Mouse (Mus musculus): Measurements from ENCODE around the gene Chchd6. TPM values are rescaled to one million over a fixed set of nuclear protein-coding genes. Genes with fewer than 3 reads are reported as not detected.
A peak's percentile ranks its signal among the peaks of the same experiment; 100 is the strongest.

Chchd6 gene
- polyA plus RNA-seq (2012; rRNA removed), result 123 and 158 TPM in 2 replicates

DNA sequence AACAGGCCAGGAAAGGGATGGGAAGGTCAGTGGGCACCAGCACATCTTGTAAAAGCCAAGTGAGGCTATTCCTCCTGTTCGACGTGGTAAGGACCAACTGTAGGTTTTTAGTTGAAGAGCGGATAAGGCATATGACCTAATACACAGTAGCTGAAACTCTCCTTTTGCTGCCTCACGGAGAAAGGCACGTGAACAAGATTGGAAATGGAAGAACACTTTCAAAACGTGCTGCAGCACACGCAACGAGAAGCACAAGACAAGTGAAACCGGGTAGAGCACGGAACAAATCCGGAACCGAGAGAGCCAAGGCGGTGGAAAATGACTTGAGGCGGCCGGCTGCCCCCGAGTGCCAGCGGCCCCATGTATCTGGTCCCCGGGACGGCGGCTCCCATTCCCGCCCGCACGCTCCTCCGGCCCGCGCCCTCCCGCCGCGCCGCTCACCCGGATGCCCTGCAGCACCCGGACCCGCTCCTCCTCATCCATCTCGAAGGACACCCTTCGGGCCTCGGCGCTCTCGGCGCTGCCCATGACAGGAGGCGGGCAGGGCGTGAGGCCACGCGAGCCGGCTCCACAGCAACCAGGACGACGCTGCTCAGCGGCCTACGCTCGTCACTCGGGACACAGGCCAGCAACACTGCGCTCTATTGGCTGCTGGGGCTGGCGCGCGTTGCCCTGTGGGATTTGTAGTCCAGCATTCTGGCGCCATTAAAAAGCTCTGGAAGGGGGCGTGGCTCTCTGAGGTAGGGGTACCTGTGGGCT, at the start of gene Chchd6:
Gene Chchd6 (minus strand): TSS at position 635 of the 759 bp plus-strand sequence.
- DNase-seq (ENCODE audit: low read depth), result peak; percentile 47

DNA sequence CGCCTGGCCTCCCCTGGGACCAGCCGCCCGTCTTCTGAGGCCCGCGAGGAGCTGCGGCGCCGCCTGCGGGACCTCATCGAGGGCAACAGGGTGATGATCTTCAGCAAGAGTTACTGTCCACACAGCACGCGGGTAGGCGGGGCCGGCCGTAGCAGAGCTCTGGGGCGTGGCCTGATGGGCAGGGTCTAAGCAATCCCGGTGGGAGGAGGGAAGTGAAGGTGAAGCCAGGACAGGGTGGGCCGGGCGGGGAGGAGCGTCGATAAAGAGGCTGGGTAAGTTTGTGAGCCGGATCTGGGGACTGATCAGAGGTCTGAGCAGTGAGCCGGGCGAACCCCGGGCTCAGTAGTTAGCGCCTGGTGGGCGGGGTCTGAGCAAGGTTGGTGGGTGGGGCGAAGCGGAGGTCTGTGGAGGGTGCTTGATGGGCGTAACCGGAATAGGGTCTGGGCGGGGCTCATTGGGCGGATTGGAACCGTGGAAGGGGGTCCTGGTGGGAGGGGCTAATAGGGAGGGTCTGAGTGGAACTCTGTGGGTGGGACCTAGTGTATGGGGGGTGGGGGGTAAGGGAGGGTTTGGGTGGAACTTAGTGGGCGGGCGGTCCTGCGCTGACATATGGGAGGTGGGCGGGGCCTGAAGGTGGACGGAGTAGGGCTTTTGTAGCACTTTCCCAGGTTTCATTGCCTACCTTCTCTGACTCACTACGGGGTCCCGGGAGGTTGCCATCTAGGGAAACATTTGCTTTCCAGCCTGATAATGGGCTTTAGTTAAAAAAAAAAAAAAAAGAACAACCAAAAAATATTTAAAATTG, 49.0 kb upstream of the Chchd6 start:
- DNase-seq (ENCODE audit: low read depth), result peak; percentile 49

DNA sequence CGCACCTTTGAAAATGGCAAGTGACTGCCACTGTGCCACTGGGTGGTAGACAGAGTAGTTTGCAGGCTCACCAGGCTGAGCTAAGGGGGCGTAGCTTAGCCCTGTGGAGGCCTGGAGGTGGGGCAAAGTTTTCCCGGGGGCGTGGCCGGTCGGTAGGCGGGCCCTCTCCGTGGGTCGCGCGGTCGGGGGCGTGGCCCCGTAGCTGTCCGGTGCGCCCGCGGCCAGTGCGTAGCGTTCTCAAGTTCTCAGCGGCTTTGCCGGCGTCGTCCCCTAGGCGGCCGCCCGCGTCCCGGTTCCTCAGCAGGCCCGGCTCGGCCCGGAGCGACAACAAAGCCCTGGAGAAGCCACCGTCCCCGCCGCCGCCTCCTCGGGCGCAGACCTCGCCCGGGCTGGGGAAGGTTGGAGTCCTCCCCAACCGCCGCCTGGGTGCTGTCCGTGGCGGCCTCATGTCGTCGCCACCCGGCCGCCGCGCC, 48.4 kb upstream of the Chchd6 start, which contains the start of gene Txnrd3:
Gene Txnrd3 (plus strand): TSS at position 191 of the 473 bp plus-strand sequence.
- DNase-seq (ENCODE audit: low read depth), result no peak

DNA sequence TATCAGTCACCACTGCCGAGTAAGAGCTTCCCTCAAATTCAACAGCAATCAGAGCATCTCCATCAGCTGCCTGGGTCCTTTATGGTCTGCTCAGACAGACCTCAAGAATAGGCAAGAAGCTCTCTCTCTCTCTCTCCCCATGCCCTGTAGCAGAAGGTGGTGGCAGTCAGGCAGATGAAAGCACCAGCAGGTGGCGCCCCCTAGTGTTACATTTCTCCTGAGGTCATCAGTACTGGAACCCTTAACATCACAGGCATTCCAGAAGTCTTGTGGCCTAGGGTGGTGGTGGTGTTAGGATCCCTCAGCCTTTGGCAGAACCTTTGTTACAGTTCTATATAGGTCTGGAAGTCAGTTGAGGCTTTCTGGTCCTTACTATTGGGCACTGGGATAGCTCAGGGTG, 43.6 kb upstream of the Chchd6 start:
- DNase-seq (ENCODE audit: low read depth), result no peak

DNA sequence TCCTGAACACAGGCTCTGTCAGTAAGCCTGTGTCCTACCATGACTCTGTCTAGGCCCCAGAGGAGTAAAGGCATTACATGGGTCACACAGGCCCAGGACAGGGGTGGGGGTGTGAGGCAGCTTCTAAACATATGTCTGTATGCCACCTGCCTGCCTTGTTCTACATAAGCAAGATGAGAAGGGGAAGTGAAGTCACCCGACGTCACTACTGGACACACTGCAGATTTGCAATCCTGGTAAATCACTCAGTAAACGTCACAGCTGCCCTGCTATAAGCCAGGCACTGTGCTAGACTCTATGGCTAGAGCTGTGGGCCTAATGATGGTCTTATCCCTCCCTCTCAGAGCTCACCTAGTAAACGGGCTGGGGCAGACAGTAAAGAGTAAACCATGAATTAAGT, 42.5 kb upstream of the Chchd6 start:
- DNase-seq (ENCODE audit: low read depth), result no peak

DNA sequence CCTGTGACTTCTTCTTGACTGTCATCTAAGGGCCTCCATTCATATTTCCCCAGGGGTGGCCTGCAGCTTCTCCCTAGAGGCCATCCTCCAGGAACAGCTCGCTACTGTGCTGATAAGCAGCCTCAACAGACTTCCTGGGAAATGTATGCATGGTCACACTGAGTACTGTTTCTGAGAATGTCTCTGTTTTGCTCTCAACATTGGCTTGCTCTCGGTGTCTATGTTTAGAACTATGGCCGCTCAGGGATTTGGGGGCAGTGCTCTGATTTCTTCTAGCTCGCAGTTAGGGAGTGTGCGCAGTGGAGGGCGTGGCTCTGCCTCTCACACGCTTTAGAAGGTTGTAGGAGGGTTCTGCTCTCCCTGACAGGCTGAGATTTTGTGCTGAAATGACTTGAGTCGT, 38.9 kb upstream of the Chchd6 start:
- DNase-seq (ENCODE audit: low read depth), result no peak

DNA sequence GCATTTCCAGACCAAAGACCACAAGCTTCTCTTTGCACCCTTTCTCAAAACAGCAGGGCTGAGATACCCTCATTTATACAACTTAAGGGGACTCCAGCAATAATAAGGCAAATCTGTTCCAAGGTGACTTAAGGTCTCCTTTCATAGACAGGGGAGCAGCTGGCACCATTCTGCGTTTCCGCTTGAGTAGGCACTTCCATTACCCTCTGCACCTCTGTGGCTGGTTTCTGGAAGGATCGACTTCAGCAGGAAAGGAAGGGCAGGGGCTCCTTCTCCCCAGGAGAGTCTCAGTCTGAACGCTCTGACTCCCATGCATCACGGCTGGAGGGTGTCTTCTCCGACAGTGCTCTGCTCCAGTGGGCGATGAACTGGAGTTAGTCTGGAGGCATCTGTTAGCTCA, 37.7 kb upstream of the Chchd6 start:
- DNase-seq (ENCODE audit: low read depth), result no peak

DNA sequence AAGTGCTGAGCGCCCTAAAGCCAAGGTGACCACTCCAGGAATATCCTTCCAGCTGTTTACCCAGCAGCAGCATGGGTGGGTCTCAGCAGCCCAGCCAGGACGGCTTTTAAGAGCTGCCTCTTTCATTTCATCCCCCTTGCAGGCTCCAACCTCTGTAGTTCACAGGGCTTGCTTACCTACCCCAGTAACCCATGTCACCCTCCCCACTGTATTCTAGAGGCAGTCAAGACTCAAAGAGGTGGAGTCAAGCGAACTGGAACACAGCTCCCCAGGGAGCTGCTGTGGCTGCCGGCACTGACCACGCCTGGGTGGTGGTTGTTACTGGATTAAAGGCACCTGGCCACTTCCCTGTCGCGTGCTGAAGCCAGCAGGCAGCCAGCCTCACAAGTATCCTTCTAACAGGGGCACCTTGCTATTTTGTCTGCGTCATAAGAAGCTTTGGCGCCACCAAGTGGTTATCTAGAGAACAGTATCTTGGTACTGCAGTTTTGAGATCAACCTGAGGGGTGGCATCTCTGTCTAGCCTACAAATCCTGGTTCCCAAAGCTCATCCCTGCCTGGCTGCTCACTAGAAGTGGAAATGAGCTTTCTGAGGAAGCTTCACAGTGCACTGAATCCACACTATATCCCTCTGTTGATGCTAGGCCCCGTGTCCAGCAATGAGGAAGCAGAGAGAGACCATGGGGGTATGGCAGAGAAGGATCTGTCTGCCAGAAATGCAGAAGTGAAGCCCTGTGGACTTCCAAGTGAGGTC, 36.5 kb upstream of the Chchd6 start:
- no peak for DNase-seq (ENCODE audit: low read depth)

DNA sequence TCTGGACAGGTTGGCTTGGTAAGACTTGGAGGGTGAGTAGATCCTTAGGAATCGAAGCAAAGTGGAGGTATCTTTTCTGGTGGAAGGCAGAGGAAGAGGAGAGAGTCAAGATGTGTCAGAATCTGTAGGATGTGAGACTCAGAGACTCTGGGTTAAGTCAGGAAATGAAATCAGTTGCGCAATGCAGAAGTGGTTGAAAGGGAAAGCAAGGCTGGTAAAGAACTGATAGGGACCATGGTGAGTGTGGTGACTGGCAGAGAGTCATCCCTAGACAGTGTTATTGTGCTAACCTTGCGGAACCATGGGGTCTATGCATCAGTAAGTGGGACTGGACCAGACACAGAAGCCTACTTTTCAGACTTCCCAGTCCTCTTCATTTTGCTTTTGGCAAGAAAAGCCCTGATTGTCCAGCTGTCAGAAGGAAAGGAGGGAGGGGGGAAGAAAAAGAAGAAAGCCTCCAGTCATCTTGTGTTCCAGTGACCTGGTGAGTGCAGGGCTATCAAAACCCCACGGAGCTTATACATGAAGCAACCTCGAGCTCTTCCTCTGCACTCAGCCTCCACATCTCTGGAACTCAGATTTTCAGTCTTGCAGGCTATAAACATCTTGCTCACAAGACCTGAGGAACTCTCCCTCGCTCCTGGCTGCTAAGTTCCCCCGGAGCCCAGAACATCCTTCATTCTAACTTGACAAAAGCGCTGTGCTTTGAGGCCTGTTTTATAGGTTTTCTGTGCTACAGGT, 32.8 kb upstream of the Chchd6 start:
- no peak for DNase-seq (ENCODE audit: low read depth)

DNA sequence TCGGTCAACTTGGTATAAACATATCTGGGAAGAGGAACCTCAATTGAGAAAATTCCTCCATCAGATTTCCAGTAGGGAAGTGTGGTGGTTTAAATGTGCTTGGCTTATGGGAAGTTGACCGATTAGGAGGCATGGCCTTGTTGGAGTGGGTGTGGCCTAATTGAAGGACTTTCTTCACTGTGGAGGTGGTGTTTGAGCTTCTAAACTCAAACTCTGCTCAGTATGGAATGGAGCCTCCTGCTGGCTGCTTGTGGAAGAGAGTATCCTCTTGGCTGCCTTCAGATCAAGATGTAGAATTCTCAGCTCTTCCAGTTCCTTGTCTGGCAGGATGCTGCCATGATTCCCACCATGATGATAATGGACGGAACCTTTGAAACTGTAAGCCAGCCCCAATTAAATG, 27.2 kb upstream of the Chchd6 start:
- DNase-seq (ENCODE audit: low read depth), result no peak

DNA sequence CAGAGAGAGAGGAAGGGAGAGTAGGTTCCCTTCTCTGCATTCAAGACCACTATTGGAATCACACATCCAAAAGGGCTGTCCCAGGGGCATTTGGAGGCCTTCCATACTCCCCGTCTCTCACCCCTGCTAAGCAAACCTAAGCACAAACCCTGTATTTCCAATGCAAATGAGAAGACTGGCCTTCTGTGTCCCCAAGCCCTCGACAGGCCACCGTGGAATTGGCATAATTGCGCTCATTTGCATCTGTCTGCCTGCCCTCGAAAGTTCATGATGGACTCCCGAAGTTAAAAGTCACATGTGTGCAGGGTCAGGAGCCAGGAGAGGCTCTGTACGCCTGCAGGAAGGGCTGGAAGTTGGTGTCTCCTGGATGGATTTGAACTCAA, 19.9 kb upstream of the Chchd6 start:
- DNase-seq (ENCODE audit: low read depth), result no peak

DNA sequence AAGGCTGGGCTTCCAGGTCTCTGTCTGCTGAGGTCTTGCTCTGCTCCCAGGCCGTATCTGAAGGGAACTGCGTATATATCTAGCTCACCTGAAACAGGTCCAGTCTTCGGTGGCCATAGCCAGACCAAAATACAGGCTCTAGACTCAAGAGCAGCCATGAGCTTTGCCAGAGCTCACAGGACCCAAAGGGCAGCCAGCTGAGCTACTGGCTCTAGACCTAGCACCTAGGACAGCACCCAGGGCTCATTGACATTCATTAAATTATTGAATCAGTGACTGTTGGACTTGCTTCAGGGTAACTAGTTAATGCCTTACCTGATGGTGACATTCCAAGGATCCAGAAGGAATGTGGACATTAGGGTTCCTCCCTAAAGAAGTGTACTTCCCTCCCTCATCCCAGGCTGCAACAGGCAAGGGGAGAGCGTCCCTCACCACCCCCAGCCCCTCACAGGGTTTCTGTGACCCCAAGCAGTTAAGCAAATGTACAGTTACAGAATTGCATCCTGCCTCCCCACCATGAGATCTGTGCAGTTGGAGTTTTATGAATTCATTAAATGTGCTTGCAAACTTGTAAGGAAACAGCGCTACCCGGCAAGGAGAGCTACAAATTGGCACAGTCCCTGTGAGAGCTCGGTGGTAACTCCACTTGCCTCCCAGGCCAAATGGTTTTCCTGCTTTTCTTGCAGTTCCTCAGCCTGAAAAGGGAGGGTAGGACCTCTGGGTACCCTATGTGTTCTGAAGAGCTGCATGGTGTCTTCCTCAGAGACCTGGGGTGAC, 19.3 kb upstream of the Chchd6 start:
- DNase-seq (ENCODE audit: low read depth), result no peak

DNA sequence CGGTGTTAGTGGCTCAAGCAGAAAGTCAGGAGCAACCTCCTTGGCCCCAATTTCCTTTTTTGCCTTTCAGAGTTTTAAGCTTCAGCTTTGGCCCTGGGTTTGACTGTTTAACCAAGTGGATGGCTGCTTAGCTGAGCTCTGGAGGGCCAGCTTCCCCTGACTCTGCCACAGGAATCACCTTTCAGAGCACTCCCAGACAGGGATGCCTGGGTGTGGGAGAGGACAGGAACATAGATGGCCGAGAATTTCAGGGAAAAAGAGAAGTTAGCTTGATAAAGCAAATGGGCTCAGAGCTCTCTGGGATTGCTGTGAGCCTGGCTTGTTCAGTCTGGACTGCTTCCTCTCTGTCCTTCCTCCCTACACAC, 18.6 kb upstream of the Chchd6 start:
- no peak for DNase-seq (ENCODE audit: low read depth)

DNA sequence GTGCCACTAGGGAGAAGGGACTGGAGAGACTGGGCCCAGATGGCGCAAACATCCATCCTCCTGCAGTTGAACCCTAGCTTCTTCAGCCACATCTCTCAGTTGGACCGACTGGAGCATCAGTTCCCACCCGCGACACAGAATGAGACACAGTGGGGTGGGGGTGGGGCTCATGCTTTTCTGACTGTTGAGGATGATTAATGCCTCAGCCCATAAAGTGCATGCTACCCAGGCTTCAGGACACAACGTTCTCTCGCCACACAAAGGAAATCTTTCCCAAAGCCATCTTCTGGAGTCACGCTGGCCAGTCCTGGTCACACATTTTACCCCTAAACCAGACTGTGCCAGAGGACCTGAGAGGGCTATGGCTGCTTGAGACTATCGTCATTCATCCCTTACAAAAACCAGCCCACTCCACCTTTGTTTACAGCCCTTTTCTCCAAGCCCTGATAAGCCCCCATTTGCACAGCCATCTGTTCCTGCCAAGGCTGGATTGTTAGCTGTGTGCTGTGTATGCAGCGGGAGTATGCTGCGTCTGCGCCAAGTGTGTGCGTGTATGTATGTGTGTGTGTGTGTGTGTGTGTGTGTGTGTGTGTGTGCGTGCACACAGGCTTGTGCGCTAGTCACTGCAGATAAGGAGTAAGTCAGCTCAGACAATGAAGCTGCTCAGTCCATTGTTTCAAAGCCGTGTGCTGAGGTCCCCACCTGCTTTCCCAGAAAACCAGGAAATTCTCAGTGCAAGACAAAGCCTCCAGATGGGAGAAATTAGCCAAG, 18.1 kb upstream of the Chchd6 start:
- DNase-seq (ENCODE audit: low read depth), result no peak

DNA sequence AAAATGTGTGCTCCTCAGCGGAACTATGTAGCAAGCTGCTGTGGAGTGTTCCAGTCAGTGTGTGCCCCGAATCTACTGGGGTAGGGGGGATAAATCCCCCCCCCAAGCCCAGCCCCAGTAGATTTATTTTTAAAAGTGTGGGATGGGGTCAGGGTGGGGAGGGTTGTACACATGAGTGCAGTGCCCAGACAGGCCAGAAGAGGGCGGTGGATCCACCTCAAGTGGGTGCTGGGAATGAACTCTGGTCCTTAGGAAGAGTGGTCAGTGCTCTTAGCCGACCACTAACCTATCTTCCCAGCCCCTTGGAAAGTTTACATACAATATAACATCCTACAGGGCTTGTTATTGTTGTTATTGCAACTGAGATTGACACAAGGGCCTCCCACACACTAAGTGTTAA, 12.5 kb upstream of the Chchd6 start:
- DNase-seq (ENCODE audit: low read depth), result no peak

DNA sequence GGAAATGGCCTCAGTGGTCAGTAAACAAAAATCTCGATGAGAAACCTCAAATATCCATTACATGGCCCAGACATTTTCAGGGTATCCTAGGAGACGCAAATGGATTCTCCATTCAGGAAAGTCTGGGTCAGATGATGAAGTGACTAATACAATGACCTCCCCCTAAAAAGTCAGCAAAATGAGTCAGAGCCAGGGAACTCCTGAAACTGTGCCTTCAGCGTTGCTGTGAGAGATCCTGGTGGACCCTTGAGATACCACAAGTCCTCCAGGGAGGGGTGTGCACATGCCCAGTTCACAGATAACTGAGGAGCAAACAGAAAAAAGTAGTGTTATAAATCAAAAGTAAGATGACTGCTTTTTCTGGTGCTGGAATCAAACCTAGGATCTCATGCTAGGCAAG, 10.6 kb upstream of the Chchd6 start:
- DNase-seq (ENCODE audit: low read depth), result no peak

DNA sequence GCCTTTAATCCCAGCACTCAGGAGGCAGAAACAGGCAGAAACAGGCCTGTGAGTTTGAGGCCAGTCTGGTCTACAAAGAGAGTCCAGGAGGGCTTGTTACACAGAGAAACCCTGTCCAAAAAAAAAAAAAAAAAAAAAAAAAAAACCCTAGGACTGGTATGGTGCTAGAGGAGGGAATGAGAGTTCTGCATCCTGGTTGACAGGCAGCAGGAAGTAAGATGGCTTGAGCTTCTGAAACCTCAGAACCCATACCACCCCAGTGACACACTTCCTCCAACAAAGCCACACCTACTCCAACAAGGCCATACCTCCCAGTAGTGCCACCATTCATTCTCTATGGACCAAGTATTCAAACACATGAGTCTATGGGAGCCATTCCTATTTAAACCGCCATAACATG, 1.1 kb upstream of the Chchd6 start:
- DNase-seq (ENCODE audit: low read depth), result no peak

DNA sequence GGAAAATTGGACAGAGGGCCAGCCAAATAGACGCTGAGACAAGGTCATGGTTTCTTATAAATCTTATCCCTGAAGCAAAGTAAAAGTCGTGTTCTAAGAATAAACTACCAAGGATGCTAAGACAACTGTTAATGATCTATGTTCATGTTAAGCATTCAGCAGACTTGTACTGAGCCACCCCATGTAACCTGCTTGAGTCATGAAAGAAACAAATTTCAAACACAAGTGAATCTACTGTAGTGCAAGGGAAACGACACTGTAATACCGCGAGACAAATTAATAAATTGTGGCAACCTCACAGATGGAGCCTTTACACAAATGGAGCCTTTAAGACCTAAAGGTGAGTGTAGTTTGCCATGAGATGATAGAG, 310 bp upstream of the Chchd6 start:
- DNase-seq (ENCODE audit: low read depth), result no peak

DNA sequence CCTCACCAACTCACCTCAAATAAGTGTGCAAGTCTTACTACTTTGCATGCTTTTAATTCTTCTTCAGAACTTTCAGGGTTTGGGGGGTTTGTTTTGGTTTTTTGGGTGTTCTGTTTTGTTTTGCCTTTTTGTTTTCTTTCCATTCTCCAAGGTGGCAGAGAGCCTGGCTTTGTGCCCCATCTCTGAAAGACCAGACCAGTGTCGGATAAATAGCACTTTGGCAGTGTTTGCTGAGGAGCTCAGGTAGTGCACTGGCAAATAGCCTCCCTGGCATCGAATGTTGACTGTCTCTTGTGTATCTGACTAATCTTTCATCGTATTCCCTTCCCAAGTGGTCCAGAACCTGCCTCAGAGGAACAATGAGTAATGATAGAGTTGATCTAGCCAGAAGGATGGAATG, 3.4 kb downstream of the Chchd6 start:
- DNase-seq (ENCODE audit: low read depth), result no peak

DNA sequence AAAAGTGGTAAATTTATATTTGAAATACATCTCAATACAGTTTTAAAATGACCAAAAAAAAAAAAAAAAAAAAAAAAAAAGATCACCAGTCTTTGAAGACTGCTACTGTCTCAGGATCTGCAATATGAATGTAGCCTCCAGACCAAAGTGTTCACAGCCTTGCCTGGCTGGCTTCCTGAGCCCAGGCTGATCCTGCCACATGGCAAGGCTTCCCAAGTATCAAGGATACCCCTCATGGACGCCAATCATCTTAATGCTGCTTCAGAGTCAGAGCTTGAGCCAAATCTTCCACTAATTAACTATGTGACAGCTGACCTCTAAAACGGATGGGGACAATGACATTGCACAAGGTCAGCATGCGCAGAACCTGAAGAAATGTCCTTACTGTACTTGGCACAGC, 3.9 kb downstream of the Chchd6 start:
- DNase-seq (ENCODE audit: low read depth), result no peak

Measured in gonadal fat pad, adult 2 months (tissue).